Mouse (Mus musculus): Measurements from ENCODE around the gene Cnnm3.

Gene Cnnm3

DNA sequence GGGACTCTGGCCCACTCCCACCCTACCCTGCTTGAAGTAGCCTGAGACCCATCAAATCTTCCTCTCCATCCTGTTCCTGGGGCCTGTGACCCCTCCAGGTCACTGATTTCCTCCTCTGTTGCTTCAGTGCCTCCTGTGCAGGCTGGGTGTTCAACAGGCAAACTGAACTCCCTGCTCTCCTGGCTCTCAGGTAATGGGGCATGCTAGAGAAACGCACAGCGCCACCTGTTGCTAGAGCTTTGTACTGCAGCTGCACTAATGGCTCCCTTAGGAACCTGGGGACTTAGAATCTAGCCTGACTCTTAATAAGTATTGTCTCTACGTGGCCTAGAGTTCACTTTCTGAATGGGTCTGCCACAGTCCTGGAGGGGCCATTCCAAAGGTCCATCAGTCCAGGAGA lies 10.4 kb upstream of the Cnnm3 start:
- DNase-seq (ENCODE audit: low read depth) = peak; percentile 77

DNA sequence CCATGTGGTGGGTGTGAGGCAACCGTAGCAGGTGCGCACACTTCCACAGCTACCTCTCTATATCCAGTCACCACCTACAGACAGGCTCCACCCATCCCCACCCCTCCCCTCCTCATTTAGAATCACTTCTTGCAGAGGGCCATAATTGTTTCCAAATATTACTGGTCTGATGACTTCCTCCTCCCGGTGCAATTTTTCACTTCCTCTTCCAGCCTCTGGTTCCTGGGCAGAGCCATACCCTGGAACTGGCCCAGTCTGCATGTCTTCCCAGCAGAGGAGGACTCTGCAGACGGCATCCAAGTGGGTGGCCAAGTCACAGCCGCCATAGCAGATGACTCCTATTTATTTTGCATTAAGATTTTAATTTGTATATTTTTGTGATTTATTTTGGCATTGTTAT lies 3.4 kb upstream of the Cnnm3 start:
- no peak for DNase-seq (ENCODE audit: low read depth)

DNA sequence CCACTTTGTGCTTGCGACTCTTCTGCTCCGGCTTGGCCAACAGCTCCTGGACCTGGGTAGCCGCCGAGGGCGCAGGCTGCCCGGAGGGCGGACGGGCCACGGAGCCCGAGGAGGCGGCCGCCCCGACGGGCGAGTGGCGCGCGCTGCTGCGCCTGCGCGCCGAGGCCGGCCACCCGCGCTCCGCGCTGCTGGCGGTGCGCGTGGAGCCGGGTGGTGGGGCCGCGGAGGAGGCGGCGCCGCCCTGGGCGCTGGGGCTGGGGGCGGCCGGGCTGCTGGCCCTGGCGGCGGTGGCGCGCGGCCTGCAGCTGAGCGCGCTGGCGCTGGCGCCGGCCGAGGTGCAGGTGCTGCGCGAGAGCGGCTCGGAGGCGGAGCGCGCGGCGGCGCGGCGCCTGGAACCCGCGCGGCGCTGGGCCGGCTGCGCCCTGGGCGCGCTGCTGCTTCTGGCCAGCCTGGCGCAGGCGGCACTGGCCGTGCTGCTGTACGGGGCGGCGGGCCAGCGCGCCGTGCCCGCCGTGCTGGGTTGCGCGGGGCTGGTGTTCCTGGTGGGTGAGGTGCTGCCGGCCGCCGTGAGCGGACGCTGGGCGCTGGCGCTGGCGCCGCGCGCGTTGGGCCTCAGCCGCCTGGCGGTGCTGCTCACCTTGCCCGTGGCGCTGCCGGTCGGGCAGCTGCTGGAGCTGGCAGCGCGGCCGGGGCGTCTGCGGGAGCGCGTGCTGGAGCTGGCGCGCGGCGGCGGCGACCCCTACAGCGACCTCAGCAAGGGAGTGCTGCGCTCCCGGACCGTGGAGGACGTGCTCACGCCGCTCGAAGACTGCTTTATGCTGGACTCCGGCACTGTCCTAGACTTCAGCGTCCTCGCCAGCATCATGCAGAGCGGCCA lies 660 bp downstream of the Cnnm3 start:
- DNase-seq (ENCODE audit: low read depth) = no peak

DNA sequence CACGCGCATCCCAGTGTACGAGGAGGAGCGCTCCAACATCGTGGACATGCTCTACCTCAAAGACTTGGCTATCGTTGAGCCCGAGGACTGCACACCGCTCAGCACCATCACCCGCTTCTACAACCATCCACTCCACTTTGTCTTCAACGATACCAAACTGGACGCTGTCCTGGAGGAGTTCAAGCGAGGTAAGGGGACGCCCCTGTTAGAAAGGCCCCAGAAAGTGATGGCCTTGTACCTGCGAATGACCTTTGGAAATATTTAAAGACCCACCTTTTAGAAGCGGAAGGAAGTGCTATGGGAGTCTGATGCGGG lies 1.3 kb downstream of the Cnnm3 start:
- no peak for DNase-seq (ENCODE audit: low read depth)

DNA sequence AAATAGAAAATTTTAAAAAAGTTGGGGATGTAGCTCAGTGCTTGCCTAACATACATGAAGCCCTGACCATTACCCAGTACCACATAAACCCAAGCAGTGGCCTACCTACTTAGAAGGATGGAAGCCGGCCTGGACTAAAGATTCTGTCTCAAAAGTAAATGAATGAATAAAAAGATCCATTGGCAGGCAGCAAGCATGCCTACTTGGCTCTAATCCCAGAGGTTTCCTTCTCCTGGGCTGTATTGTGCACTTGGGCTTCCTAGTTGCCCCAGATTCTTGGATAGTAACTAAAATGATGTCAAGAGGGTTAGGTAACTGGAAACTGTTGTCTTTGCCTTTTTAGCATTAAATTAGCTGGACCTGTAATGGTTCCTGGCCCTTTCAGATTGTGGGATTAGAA lies 1.6 kb downstream of the Cnnm3 start:
- no peak for DNase-seq (ENCODE audit: low read depth)

DNA sequence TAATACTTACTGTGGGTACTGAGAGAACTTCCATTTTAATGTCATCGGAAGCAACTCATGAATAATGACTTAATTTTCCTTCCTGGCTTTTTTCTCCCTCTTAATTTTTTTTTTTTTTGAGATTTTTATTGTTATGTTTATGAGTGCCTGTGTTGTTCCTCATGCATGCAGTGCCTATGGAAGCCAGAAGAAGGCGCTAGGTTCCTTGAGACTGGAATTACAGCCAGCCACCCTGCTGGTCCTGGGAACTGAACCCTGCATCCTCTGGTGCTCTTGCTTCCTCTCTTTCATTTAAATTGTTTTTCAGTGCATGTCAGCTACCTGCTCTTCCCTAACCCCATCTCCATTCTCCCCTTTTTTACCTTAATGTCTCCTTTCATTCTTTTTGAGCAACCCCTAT lies 2.1 kb downstream of the Cnnm3 start:
- DNase-seq (ENCODE audit: low read depth) = no peak

DNA sequence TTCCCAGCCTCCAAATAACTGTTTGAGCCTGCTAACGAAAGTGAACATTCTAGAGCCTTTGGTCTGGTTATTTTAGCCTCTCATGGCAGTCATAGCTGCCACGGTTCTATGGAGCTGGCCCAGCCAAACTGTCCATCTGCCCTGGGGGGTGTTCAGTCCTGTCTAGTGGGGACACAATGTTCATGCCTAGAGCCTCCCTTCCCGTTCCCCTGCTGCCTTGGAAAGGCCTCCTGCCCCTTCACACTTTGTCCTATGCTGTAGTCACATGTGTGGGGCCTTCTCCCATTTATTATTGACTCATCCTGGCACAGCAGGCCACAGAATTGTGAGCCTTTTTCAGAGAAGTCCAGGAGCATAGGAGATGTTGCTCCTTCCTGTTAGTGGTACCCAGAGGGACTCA lies 6.6 kb downstream of the Cnnm3 start:
- DNase-seq (ENCODE audit: low read depth) = no peak

DNA sequence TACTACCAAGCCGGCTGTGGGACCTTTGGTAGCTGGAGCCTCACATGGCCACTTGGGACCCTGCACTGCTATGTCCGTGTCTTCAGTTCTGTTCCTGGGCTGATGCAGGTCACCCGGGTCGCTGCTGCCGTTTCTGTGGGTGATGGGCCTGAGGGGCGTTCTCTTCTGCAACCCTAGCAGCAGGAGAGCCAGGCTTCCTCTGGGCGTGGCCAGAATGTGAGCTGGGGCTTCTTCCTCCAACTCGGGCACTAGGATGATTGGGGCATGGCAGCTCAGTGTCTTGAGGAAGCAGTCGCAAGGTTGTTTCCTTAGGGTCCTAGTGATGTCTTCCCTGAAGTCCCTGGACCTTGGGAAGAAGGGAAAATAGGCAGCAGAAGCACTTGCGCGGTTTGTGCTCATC lies 8.0 kb downstream of the Cnnm3 start:
- no peak for DNase-seq (ENCODE audit: low read depth)

DNA sequence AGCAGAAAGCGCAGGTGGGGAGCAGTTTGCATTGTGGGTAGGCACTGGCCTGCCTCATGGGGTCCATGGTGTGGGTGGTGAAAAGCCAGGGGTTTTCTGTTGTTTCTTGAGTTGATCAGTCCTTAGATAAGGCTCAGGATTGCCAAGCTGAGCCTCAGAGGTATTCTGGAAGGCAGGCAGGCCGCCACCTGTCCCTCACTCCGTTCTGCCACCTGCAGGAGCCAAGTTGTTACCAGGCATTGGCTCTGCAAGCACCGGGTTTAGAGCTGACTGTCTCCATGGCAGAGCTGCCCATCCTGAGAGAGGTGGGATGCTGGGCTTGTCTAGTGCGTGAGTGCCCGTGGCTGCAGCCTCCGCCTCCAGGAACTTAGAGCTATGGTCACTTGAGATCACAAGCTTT lies 10.5 kb downstream of the Cnnm3 start:
- DNase-seq (ENCODE audit: low read depth) = no peak

DNA sequence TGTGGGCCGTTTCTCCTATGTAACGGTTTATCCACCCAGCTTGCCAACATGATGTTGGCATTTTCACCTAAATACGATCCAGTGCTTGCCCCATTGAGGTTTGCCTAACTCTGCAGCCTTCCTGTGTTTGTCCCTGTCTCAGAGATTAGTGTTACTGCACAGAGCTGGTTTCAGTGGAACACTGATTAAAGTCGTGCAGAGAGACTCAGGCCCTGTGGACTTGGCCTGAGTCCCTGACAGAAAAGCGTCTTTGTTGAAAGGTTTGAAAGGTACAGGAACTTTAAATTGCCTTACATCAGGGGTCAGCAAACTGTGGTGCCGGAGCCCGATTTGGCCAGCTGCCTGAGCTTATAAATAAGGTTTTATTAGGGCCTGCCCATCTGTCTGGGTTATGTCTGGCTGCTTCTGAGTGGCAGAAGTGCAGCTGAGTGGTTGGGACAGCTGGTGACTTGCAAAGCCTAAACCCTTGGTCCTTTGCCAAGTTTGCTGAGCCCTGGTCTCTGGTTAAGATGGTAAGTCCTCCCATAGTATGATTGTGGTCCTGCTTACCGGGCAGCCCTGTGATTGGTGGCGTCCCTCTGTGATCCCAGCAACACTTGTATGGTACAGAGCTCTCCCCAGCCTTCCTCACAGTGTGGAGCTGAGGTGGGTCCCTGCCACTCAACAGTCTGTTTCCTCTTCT lies 11.8 kb downstream of the Cnnm3 start:
- DNase-seq (ENCODE audit: low read depth) = no peak

DNA sequence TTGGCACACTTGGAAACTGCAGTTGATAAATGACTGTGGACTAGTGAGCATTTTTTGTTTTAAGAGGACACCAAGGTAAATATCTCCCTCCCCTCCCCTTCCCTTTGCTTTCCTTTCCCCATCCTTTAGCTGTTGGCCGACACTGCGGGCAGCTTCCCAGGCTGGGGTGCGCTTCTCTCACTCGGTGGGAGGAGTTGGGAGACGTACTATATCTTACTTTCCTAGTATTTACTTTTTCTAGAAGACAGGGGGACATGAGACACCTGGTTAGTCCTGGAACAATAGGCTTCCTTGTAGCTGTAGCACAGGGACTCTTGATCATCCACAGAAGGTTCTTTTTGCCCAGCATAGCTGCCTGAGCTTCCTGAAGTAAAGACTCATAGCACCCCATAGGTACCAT lies 12.4 kb downstream of the Cnnm3 start:
- no peak for DNase-seq (ENCODE audit: low read depth)

DNA sequence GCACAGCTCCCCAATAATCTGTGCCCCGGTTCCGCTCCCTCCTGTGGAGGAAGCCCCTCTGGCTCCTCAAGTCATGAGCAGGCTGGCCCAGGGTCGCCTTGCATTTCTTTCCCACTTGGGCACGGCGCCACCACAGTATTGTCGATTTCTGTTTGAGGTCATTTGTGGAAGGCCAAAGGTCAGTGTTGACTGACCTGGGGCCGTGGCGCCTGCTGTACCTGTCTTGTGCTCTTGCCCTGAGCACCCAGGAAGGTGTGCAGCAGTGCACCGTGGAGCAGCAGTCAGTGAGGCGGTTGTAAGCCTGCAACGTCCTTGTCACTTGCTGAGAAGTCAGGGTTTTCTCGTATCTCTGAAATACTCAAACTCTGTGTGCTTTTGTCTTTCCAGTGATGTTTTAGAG lies 14.1 kb downstream of the Cnnm3 start:
- DNase-seq (ENCODE audit: low read depth) = no peak

DNA sequence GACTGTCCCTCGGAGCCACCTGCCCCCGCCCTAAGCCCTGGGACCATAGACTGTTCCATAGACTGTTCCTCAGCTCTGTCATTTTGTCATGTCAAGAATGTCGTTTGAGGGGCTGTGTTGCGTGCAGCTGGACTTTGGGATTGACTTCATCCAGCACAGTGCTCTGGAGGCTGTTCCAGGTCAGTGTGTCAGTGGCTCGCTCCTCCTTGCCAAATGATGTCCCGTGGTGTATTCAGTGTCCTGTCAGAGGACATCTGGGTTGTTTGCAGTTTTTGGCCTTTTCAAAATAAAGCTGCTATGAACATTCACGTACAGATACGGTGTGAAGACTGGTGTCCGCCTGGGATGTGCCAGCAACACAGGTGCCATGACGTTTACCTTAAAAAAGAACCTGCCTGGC lies 15.2 kb downstream of the Cnnm3 start:
- DNase-seq (ENCODE audit: low read depth) = no peak

DNA sequence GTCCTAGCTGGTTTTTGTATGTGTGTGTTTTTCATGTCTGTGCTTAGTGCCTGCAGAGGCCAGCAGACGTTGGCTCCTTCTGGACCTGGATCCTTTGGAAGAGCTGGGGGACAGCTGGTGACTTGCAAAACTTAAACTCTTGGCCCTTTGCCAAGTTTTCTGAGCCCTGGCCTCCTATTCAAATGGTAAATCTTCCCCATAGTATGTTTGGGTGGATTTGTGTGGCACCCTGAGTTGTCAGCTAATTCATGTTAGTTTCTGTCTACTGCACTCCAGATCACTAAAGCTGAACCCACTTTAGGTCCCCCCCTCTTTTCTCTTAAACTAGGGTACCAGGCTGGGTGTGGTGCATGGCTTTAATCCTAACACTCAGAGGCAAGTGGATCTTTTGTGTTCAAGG lies 16.7 kb downstream of the Cnnm3 start:
- DNase-seq (ENCODE audit: low read depth) = no peak

DNA sequence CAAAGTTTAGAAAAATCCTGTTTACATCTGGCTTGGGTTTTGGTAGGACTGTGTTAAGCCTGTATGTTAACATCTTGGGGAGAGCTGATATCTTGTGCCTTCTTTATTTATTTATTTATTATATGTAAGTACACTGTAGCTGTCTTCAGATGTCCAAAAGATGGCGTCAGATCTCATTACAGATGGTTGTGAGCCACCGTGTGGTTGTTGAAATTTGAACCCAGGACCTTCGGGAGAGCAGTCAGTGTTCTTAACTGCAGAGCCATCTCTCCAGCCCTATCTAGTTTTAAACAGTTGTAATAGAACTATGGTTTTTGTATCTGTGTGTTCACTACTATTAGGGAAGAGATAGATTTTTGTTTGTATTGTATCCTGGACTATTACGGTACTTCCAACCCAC lies 17.6 kb downstream of the Cnnm3 start:
- no peak for DNase-seq (ENCODE audit: low read depth)

DNA sequence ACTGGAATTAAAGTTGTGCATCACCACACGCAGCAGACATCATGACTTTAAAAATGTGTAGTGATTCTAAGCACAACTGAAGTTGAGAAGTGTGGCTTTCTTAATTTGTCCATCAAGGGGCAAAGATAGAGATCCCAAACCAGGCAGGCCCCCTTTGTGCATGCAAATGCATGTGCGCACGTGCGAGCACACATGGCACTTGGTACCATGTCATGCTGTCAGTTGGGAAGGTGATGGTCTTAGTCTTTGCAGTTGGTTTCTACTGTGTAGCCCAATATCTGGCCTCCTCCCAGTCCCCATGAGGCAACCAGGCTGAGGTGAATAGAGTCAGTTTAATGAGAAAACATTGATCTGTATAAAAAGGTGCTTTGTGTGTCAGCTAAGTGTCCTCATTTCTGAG lies 18.2 kb downstream of the Cnnm3 start:
- DNase-seq (ENCODE audit: low read depth) = no peak

DNA sequence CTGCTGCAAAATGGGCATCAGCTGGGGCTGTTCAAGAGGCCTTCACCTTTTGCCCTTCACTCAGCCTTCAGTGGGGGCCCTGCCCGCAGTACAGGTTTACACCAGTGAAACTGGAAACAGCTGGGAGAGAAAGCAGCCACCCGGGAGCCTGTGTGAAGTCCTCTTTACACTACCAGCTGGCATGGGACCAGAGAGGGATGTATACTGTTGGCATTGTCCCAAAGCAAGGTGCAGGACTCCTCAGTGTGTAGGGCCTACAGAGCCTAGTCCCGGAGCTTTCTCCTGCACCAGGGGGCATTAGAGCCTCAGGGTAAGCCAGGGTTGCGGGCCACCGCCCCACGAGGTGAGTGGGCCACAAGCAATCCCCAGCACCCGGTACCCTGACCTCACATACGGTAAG lies 18.8 kb downstream of the Cnnm3 start:
- no peak for DNase-seq (ENCODE audit: low read depth)

DNA sequence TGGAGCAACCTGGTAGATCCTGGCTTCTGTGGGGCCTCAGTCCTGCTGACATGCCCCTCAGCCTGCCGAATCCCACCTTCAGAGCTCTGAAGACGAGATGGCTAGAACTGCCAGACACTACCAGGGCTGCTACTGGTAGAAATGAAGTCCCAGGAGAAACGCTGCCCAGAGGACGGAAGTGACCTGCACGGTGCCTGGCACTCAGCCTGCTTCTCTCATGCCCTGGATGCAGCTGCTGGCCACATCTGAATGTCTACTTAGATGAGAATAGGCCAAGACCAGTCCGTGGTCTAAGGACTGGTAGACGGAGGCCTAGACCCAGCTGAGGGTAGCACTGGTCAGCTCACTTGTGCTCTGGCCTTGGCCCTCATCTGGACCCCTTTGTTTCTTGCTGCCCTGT lies 19.3 kb downstream of the Cnnm3 start:
- no peak for DNase-seq (ENCODE audit: low read depth)

DNA sequence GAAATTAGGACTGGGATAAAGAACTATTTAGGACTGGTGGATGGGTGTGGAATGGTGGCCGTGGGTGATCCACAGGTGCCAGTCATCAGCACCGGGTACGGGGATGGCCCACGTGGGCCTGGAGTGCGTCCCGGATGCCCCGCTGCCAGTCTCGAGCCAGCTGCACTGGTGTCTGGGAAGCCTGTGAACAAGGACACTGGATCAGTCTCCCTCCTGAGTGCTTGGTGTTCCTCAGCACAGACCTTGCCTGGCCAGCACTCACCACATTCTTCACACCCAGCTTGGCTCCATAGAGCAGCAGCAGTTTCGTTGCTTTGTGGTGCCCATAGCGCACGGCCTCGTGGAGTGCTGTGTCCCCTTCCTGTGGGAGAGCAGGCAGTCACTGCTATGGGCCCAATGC lies 19.8 kb downstream of the Cnnm3 start:
- DNase-seq (ENCODE audit: low read depth) = no peak

DNA sequence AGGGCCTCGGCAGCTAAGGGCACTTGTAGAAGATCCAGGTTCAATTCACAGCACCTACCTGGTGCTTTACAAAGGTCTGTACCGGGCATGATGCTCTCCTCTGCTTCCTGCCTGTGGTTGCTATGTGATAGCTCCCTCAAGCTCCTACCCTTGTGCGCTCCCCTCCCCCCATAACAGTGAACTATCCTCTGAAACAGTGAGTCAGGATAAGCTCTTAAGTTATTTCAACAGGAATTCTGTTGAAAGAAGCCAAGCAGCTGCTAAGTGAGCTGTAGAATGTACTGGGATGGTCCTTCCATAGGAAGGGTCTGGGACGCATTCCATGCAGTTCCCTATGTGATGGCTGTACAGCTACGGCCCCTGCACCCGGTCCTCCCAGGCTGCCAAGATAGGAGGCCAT lies 21.9 kb downstream of the Cnnm3 start:
- DNase-seq (ENCODE audit: low read depth) = no peak

DNA sequence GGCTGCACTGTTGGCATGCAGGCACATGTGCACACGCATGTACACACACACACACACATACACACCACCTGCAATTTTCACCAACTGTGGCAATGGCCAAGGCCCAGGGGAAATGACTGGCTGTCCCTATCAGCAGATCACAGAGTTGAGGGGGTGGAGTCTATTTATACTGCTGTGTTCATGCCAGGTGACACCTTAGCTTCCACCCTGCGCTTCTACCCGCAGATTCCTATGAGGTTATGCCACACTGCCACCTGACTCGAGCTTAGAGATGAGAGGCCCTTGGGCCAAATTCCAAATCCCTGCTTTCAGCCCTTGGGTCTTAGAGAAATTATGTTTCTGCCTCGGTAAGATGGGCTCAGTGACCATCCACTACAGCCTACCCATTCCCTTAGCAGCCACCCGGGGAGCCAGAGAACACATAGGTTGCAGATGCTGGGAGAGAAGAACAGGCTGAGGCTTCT lies 23.0 kb downstream of the Cnnm3 start:
- no peak for DNase-seq (ENCODE audit: low read depth)

DNA sequence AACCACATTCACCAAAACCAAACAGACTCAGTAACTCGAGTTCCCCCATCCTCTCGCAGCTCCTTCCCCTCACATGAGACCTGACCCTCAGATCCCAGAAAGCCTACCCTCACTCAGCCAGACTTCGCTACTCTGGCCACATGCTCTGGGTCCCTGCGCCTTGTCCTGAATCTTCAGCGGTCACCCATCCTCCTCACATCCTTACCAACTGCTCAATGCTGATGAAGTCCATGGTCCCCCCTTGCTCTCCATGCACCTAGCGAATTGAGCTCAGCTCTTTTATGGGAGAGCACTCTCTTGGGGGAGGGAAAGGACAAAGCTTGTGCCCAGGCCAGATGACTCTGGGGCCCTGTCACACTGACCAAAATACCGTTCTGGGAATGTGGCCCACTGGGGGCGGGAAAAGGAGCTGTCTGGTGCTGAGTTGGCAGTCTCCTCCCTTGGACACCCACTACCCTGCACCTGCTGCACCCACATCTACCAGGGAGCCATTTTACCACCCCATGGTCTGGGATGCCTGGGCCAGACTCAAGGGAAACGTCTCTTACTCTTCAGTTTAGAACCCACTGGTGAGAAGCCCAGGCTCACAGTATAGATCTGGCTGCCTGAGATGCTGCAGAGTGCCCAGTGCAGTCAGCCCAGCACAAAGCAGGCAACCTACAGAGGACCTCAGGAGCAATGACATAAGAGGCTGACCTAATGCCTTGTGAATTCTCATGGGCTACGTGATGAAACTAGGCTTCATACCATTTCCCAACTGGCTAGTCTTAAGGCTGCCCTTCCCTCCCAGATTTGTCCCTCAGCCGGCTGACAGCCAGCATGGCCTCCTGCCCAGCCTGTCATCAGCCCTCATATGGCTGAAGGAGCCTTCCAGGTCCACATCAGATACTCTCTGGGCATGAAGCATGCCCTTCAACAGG lies 24.1 kb downstream of the Cnnm3 start:
- no peak for DNase-seq (ENCODE audit: low read depth)

DNA sequence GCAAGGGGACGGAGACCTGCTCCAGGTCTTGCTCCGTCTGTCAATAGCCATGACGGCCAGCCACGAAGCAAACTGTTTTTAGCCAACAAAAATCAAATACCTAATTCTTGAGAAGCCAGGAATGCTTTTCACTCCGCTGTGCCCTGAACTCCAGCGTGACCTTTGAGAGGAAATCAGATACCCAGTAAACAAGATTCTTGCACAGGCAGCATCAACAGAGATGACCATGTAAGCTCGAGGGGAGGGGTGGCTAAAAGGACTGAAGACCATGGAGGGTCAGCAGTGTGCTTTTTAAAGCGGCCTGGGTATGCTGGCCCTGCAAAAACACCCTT lies 24.7 kb downstream of the Cnnm3 start:
- DNase-seq (ENCODE audit: low read depth) = no peak
